Mouse (Mus musculus) yolk sac, embryonic 10.5 days (tissue): ENCODE measurements around the gene Cers4.
A peak's percentile ranks its signal among the peaks of the same experiment; 100 is the strongest.

ENCODE experiments used
- DNase-seq: peaks from one replicate; pipeline ENCODE4 v3.0.0-alpha.2; 2017; ENCODE audit warnings: low spot score

The Cers4 gene

GRCm38 (mm10) chr8:4492851-4493685, at the start of gene Cers4:
Cers4 (plus strand) TSS chr8:4493026.
- DNase-seq, result peak; percentile 87

- DNase-seq, result no peak
These were observed 34.7 kb upstream of the Cers4 start for GRCm38 (mm10) chr8:4458165-4458564.

- no peak for DNase-seq
These were observed 29.8 kb upstream of the Cers4 start for GRCm38 (mm10) chr8:4463061-4463460.

- DNase-seq, result no peak
These were observed 18.2 kb upstream of the Cers4 start for GRCm38 (mm10) chr8:4474419-4475187.

- DNase-seq, result no peak
These were observed 11.7 kb upstream of the Cers4 start for GRCm38 (mm10) chr8:4481154-4481553.

- no peak for DNase-seq
These were observed 11.2 kb upstream of the Cers4 start for GRCm38 (mm10) chr8:4481586-4481985.

- DNase-seq, result no peak
These were observed 10.3 kb upstream of the Cers4 start for GRCm38 (mm10) chr8:4482501-4482900.

- DNase-seq, result no peak
These were observed 9.5 kb upstream of the Cers4 start for GRCm38 (mm10) chr8:4483330-4483729.

- DNase-seq, result no peak
These were observed 1.0 kb downstream of the Cers4 start for GRCm38 (mm10) chr8:4493686-4494440.

- no peak for DNase-seq
These were observed 3.1 kb downstream of the Cers4 start for GRCm38 (mm10) chr8:4495976-4496375.

- DNase-seq, result no peak
These were observed 4.8 kb downstream of the Cers4 start for GRCm38 (mm10) chr8:4497610-4498009.

GRCm38 (mm10) chr8:4505364-4505763, 12.5 kb downstream of the Cers4 start:
- no peak for DNase-seq

GRCm38 (mm10) chr8:4507527-4507926, 14.7 kb downstream of the Cers4 start:
- no peak for DNase-seq

GRCm38 (mm10) chr8:4510824-4511223, 18.0 kb downstream of the Cers4 start:
- no peak for DNase-seq

- DNase-seq, result no peak
These were observed 18.7 kb downstream of the Cers4 start for GRCm38 (mm10) chr8:4511429-4512115.

- peak; percentile 21 for DNase-seq
These were observed 19.3 kb downstream of the Cers4 start for GRCm38 (mm10) chr8:4512116-4512495.

- DNase-seq, result no peak
These were observed 23.3 kb downstream of the Cers4 start for GRCm38 (mm10) chr8:4516162-4516561.

GRCm38 (mm10) chr8:4521472-4521871, 28.6 kb downstream of the Cers4 start:
- DNase-seq, result no peak

- no peak for DNase-seq
These were observed 30.7 kb downstream of the Cers4 start for GRCm38 (mm10) chr8:4523525-4523924.
